Comparison of ENCODE assay signal across 8 mouse cellular contexts in genomic region chr1:132095356-132096004, GRCm38 (mm10). TPM values are rescaled to one million over a fixed set of nuclear protein-coding genes. Genes with fewer than 3 reads are reported as not detected.
DNase-seq lines count a peak whose midpoint lies in the region; ATAC-seq and TF ChIP-seq lines count a peak whose summit lies in the region.

No protein-coding gene starts in this region.

- H3K9me3 ChIP-seq in limb, embryonic 14.5 days (ENCODE audit: control insufficient read depth, low read length): no peaks in the 10 kb centered on the region
- no peaks in the 10 kb centered on the region for H3K9me3 ChIP-seq in limb, embryonic 10.5 days (replicated peaks)
- H3K9me3 ChIP-seq in heart, embryonic 16.5 days (replicated peaks; ENCODE audit: control insufficient read depth, low read length): no peaks in the 10 kb centered on the region
- no peaks in the 10 kb centered on the region for H3K9me3 ChIP-seq in midbrain, postnatal 0 days (ENCODE audit: low read length)

- no peak overlapping the region for H3K4me3 ChIP-seq in limb, embryonic 14.5 days (replicated peaks; ENCODE audit: low read length)
- H3K4me3 ChIP-seq in limb, embryonic 10.5 days: no peak overlapping the region
- no peak overlapping the region for H3K4me3 ChIP-seq in heart, embryonic 16.5 days (ENCODE audit: low read length)
- no peak overlapping the region for H3K4me3 ChIP-seq in midbrain, postnatal 0 days (ENCODE audit: low read depth, low read length)

- ATAC-seq in limb, embryonic 14.5 days (ENCODE audit: low FRiP score, low read depth): no peak
- ATAC-seq in heart, embryonic 16.5 days (replicated peaks; ENCODE audit: extremely low read depth, insufficient read depth, low FRiP score): peak; percentile 71
- no peak for ATAC-seq in monocyte, adult 5-6 weeks (replicated peaks; ENCODE audit: insufficient number of reproducible peaks, low FRiP score, low TSS enrichment, poor library complexity, severe bottlenecking)
- no peak for ATAC-seq in midbrain, postnatal 0 days (ENCODE audit: low FRiP score)

- TF ChIP-seq POLR2A in limb, embryonic 14.5 days (IDR thresholded peaks at IDR 0.05; ENCODE audit: borderline replicate concordance, extremely low read depth, insufficient read depth, insufficient read length): no peak

- H3K4me2 ChIP-seq in limb, embryonic 14.5 days (replicated peaks; ENCODE audit: low read depth, low read length, severe bottlenecking): no peak overlapping the region
- H3K4me2 ChIP-seq in heart, embryonic 16.5 days (ENCODE audit: low read depth, low read length): no peak overlapping the region
- H3K4me2 ChIP-seq in midbrain, postnatal 0 days (ENCODE audit: low read depth, low read length, poor library complexity, severe bottlenecking): no peak overlapping the region

- no peaks in the 10 kb centered on the region for H3K4me1 ChIP-seq in limb, embryonic 14.5 days (ENCODE audit: control insufficient read depth, insufficient read depth, low read length)
- H3K4me1 ChIP-seq in limb, embryonic 10.5 days: no peaks in the 10 kb centered on the region
- H3K4me1 ChIP-seq in heart, embryonic 16.5 days (ENCODE audit: control insufficient read depth, insufficient read depth, low read length): peaks cover 5% of the 10 kb centered on the region
- H3K4me1 ChIP-seq in midbrain, postnatal 0 days (ENCODE audit: insufficient read depth, low read length): no peaks in the 10 kb centered on the region

- WGBS in limb, embryonic 14.5 days: 74% methylated on average over 11 of the region's 11 CpGs
- WGBS in limb, embryonic 10.5 days: 72% methylated on average over 11 of the region's 11 CpGs
- 24% methylated on average over 11 of the region's 11 CpGs for WGBS in heart, embryonic 16.5 days
- WGBS in midbrain, postnatal 0 days: 86% methylated on average over 11 of the region's 11 CpGs

- no peak overlapping the region for H3K27ac ChIP-seq in limb, embryonic 14.5 days (replicated peaks; ENCODE audit: low read depth, low read length)
- no peak overlapping the region for H3K27ac ChIP-seq in limb, embryonic 10.5 days
- H3K27ac ChIP-seq in heart, embryonic 16.5 days (ENCODE audit: low read length): peak overlapping the region; percentile 29; the same call in 1 of the 2 replicates
- H3K27ac ChIP-seq in midbrain, postnatal 0 days (ENCODE audit: low read depth, low read length): no peak overlapping the region

- peak; percentile 26 for DNase-seq in limb, embryonic 14.5 days (ENCODE audit: low spot score)
- DNase-seq in limb, embryonic 10.5 days (ENCODE audit: low spot score): no peak
- peak; percentile 92 to 95 for DNase-seq in cerebellum, adult 18-20 months
- DNase-seq in lung, postnatal 14 days: peak; percentile 33
- DNase-seq in right cerebral cortex, postnatal 10 days (ENCODE audit: low spot score in 2 of 2): no peak
- DNase-seq in midbrain, postnatal 0 days (ENCODE audit: low spot score): no peak

- no peaks in the 10 kb centered on the region for H3K36me3 ChIP-seq in limb, embryonic 14.5 days (ENCODE audit: control insufficient read depth, insufficient read depth, low read length)
- H3K36me3 ChIP-seq in limb, embryonic 10.5 days: no peaks in the 10 kb centered on the region
- H3K36me3 ChIP-seq in heart, embryonic 16.5 days (ENCODE audit: control insufficient read depth, insufficient read depth): no peaks in the 10 kb centered on the region
- no peaks in the 10 kb centered on the region for H3K36me3 ChIP-seq in midbrain, postnatal 0 days (ENCODE audit: insufficient read depth, low read length)

- H3K9ac ChIP-seq in limb, embryonic 14.5 days (ENCODE audit: low read depth, low read length, severe bottlenecking): no peak overlapping the region
- H3K9ac ChIP-seq in heart, embryonic 16.5 days (ENCODE audit: low read length): no peak overlapping the region
- H3K9ac ChIP-seq in midbrain, postnatal 0 days (replicated peaks; ENCODE audit: low read length, poor library complexity, severe bottlenecking): no peak overlapping the region

- H3K27me3 ChIP-seq in limb, embryonic 14.5 days (ENCODE audit: control insufficient read depth, insufficient read depth, low read length): no peaks in the 10 kb centered on the region
- no peaks in the 10 kb centered on the region for H3K27me3 ChIP-seq in limb, embryonic 10.5 days (ENCODE audit: low read depth, poor library complexity, severe bottlenecking)
- H3K27me3 ChIP-seq in heart, embryonic 16.5 days (ENCODE audit: control insufficient read depth, insufficient read depth, low read length): no peaks in the 10 kb centered on the region
- H3K27me3 ChIP-seq in midbrain, postnatal 0 days (ENCODE audit: insufficient read depth, low read length): no peaks in the 10 kb centered on the region

- no peak for TF ChIP-seq CTCF in midbrain, postnatal 0 days (IDR thresholded peaks at IDR 0.05)

RNA-seq across cellular contexts. Expression of gene Mfsd4a, which starts 27.6 kb away (rescaled TPM):
- polyA plus RNA-seq in limb, embryonic 14.5 days (2012; rRNA removed): 1.1 and 1.3 TPM in 2 replicates
- 12.3 and 15.3 TPM in 2 replicates for polyA plus RNA-seq in limb, embryonic 14.5 days (2014; fragmentation: Nextera tagmentation; extraction: Ambion mirVana)
- 9.5 and 13.4 TPM in 2 replicates for polyA plus RNA-seq in limb, embryonic 10.5 days (2016; fragmentation: Nextera tagmentation; extraction: Ambion mirVana)
- 8.5 and 10.0 TPM in 2 replicates for polyA plus RNA-seq in heart, embryonic 16.5 days (2015; fragmentation: Nextera tagmentation; extraction: Ambion mirVana)
- total RNA-seq in monocyte, adult 5-6 weeks (2017): 4.2 to 7.2 TPM (median 5.1 TPM) in 3 replicates
- 4.6 and 9.2 TPM in 2 replicates for total RNA-seq in midbrain, postnatal 0 days (2014; rRNA removed)
- polyA plus RNA-seq in midbrain, postnatal 0 days (2015; fragmentation: Nextera tagmentation; extraction: Ambion mirVana): 9.0 and 9.9 TPM in 2 replicates

RNA-seq across cellular contexts. Expression of gene Cdk18, which starts 44.0 kb away (rescaled TPM):
- 8.5 and 9.2 TPM in 2 replicates for polyA plus RNA-seq in limb, embryonic 14.5 days (2012; rRNA removed)
- 2.5 and 3.7 TPM in 2 replicates for polyA plus RNA-seq in limb, embryonic 14.5 days (2014; fragmentation: Nextera tagmentation; extraction: Ambion mirVana)
- polyA plus RNA-seq in limb, embryonic 10.5 days (2016; fragmentation: Nextera tagmentation; extraction: Ambion mirVana): 3.7 TPM in 2 replicates
- polyA plus RNA-seq in heart, embryonic 16.5 days (2015; fragmentation: Nextera tagmentation; extraction: Ambion mirVana): 1.7 and 2.2 TPM in 2 replicates
- 0.43 to 2.9 TPM in 2 of 3 replicates, not detected in the other for total RNA-seq in monocyte, adult 5-6 weeks (2017)
- 3.5 and 7.2 TPM in 2 replicates for total RNA-seq in midbrain, postnatal 0 days (2014; rRNA removed)
- polyA plus RNA-seq in midbrain, postnatal 0 days (2015; fragmentation: Nextera tagmentation; extraction: Ambion mirVana): 2.4 and 3.1 TPM in 2 replicates

Comparison
In these comparisons a context has a peak if more than half of its experiments do, and no peak if none do; other contexts are left out.
1. DNase-seq: peak in limb, embryonic 14.5 days (single experiment), cerebellum, adult 18-20 months (2 of 2) and lung, postnatal 14 days (single experiment); none in limb, embryonic 10.5 days (single experiment), right cerebral cortex, postnatal 10 days (0 of 2) and midbrain, postnatal 0 days (single experiment).